Mouse (Mus musculus): ENCODE measurements at regions not wholly inside any gene's neighbourhood (a gene's known extent, or its start where the extent isn't known, plus 50 kb on each side); places are given as distances from the start of the nearest gene placed in this dataset.

GRCm38 (mm10) chr7:123849220-123849619 lies 133.4 kb upstream of the Hs3st4 start:
- H3K4me3 ChIP-seq (ENCODE audit: low read depth, low read length): no peak overlapping the region
- TF ChIP-seq CTCF (IDR thresholded peaks at IDR 0.05; ENCODE audit: low read depth, low read length) (no peak), POLR2A (IDR thresholded peaks at IDR 0.05; ENCODE audit: insufficient read depth, low read length) (no peak), EP300 (IDR thresholded peaks at IDR 0.05; ENCODE audit: insufficient read depth, low read depth, low read length) (no peak)
- H3K27ac ChIP-seq (ENCODE audit: insufficient read depth, low read length): no peak overlapping the region

GRCm38 (mm10) chr7:123850272-123851197 lies 132.1 kb upstream of the Hs3st4 start:
- Histone ChIP-seq H3K36me3 (ENCODE audit: control insufficient read depth, insufficient read depth, low read length, poor library complexity, severe bottlenecking) (no peaks in the 10 kb centered on the region), H3K9ac (ENCODE audit: low read depth, poor library complexity, severe bottlenecking) (no peak overlapping the region), H3K9me3 (replicated peaks; ENCODE audit: control insufficient read depth, insufficient read depth, low read length, poor library complexity, severe bottlenecking) (no peaks in the 10 kb centered on the region), H3K27ac (ENCODE audit: insufficient read depth, low read length) (no peak overlapping the region), H3K4me3 (ENCODE audit: low read depth, low read length) (no peak overlapping the region), H3K4me1 (ENCODE audit: control insufficient read depth, insufficient read depth, low read length) (no peaks in the 10 kb centered on the region), H3K27me3 (ENCODE audit: control insufficient read depth, insufficient read depth, low read length, poor library complexity, severe bottlenecking) (no peaks in the 10 kb centered on the region)
- TF ChIP-seq CTCF (IDR thresholded peaks at IDR 0.05; ENCODE audit: low read depth, low read length) (no peak), POLR2A (IDR thresholded peaks at IDR 0.05; ENCODE audit: insufficient read depth, low read length) (no peak), EP300 (IDR thresholded peaks at IDR 0.05; ENCODE audit: insufficient read depth, low read depth, low read length) (no peak)

More at GRCm38 (mm10) chr7:123849220-123849619, 133.4 kb upstream of the Hs3st4 start:
- Histone ChIP-seq H3K27me3 (ENCODE audit: control insufficient read depth, insufficient read depth, low read length, poor library complexity, severe bottlenecking) (no peaks in the 10 kb centered on the region), H3K9me3 (replicated peaks; ENCODE audit: control insufficient read depth, insufficient read depth, low read length, poor library complexity, severe bottlenecking) (no peaks in the 10 kb centered on the region), H3K36me3 (ENCODE audit: control insufficient read depth, insufficient read depth, low read length, poor library complexity, severe bottlenecking) (no peaks in the 10 kb centered on the region), H3K9ac (ENCODE audit: low read depth, poor library complexity, severe bottlenecking) (no peak overlapping the region), H3K4me1 (ENCODE audit: control insufficient read depth, insufficient read depth, low read length) (no peaks in the 10 kb centered on the region)

DNA sequence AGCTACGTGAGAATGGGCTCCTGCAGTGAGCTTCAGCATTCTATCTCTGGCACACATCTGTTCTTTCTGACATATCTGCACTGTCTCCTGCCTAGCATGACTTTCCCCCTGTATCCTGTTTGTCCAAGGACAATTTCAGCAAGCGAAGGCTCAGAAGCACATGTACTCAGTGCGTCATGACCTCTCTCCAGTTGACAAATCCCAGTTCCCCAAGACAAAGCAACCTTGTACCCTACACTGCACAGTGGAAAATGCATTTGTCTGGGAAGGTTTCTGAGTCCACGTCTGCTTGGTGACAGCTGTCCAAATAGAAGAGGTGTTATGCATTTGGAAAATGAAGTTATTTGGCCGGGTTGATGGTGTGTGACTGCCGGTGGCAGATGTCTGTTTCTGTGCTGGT lies 125.1 kb upstream of the Hs3st4 start:
- Histone ChIP-seq H3K36me3 (ENCODE audit: control insufficient read depth, insufficient read depth, low read length, poor library complexity, severe bottlenecking) (no peaks in the 10 kb centered on the region), H3K27me3 (ENCODE audit: control insufficient read depth, insufficient read depth, low read length, poor library complexity, severe bottlenecking) (no peaks in the 10 kb centered on the region), H3K4me3 (ENCODE audit: low read depth, low read length) (no peak overlapping the region), H3K27ac (ENCODE audit: insufficient read depth, low read length) (no peak overlapping the region), H3K9me3 (replicated peaks; ENCODE audit: control insufficient read depth, insufficient read depth, low read length, poor library complexity, severe bottlenecking) (no peaks in the 10 kb centered on the region), H3K9ac (ENCODE audit: low read depth, poor library complexity, severe bottlenecking) (no peak overlapping the region), H3K4me1 (ENCODE audit: control insufficient read depth, insufficient read depth, low read length) (no peaks in the 10 kb centered on the region)
- TF ChIP-seq CTCF (IDR thresholded peaks at IDR 0.05; ENCODE audit: low read depth, low read length): no peak
- no peak for TF ChIP-seq POLR2A (IDR thresholded peaks at IDR 0.05; ENCODE audit: insufficient read depth, low read length)
- no peak for TF ChIP-seq EP300 (IDR thresholded peaks at IDR 0.05; ENCODE audit: insufficient read depth, low read depth, low read length)

DNA sequence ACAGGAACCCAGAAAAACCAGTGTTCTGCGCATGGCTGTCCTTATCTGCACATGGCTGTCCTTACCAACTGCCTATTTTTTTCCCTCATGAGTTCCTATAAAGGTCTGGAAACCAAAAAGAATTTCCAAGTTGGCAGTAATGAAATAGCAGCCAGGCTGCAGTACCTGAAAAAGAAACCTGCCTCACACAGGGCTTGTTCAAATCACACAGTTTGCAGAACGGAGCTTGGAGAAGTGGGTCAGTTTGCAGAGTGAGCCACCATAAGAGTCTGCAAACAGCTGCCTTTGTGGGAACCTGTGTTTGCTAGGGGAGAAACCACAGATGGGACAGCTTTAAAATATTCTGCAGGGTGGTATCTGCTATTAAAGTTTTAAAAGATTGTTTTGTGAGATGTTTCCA lies 121.0 kb upstream of the Hs3st4 start:
- no peak overlapping the region for H3K4me3 ChIP-seq (ENCODE audit: low read depth, low read length)
- H3K27ac ChIP-seq (ENCODE audit: insufficient read depth, low read length): no peak overlapping the region
- no peaks in the 10 kb centered on the region for H3K27me3 ChIP-seq (ENCODE audit: control insufficient read depth, insufficient read depth, low read length, poor library complexity, severe bottlenecking)
- TF ChIP-seq EP300 (IDR thresholded peaks at IDR 0.05; ENCODE audit: insufficient read depth, low read depth, low read length) (no peak), POLR2A (IDR thresholded peaks at IDR 0.05; ENCODE audit: insufficient read depth, low read length) (no peak), CTCF (IDR thresholded peaks at IDR 0.05; ENCODE audit: low read depth, low read length) (no peak)
- no peaks in the 10 kb centered on the region for H3K9me3 ChIP-seq (replicated peaks; ENCODE audit: control insufficient read depth, insufficient read depth, low read length, poor library complexity, severe bottlenecking)
- no peaks in the 10 kb centered on the region for H3K4me1 ChIP-seq (ENCODE audit: control insufficient read depth, insufficient read depth, low read length)
- no peaks in the 10 kb centered on the region for H3K36me3 ChIP-seq (ENCODE audit: control insufficient read depth, insufficient read depth, low read length, poor library complexity, severe bottlenecking)
- no peak overlapping the region for H3K9ac ChIP-seq (ENCODE audit: low read depth, poor library complexity, severe bottlenecking)

GRCm38 (mm10) chr7:123896759-123897444 lies 85.8 kb upstream of the Hs3st4 start:
- H3K9ac ChIP-seq (ENCODE audit: low read depth, poor library complexity, severe bottlenecking): no peak overlapping the region
- H3K4me3 ChIP-seq (ENCODE audit: low read depth, low read length): no peak overlapping the region
- no peaks in the 10 kb centered on the region for H3K27me3 ChIP-seq (ENCODE audit: control insufficient read depth, insufficient read depth, low read length, poor library complexity, severe bottlenecking)
- no peaks in the 10 kb centered on the region for H3K9me3 ChIP-seq (replicated peaks; ENCODE audit: control insufficient read depth, insufficient read depth, low read length, poor library complexity, severe bottlenecking)
- no peak overlapping the region for H3K27ac ChIP-seq (ENCODE audit: insufficient read depth, low read length)
- no peaks in the 10 kb centered on the region for H3K36me3 ChIP-seq (ENCODE audit: control insufficient read depth, insufficient read depth, low read length, poor library complexity, severe bottlenecking)
- TF ChIP-seq POLR2A (IDR thresholded peaks at IDR 0.05; ENCODE audit: insufficient read depth, low read length): no peak
- no peak for TF ChIP-seq CTCF (IDR thresholded peaks at IDR 0.05; ENCODE audit: low read depth, low read length)
- TF ChIP-seq EP300 (IDR thresholded peaks at IDR 0.05; ENCODE audit: insufficient read depth, low read depth, low read length): no peak
- no peaks in the 10 kb centered on the region for H3K4me1 ChIP-seq (ENCODE audit: control insufficient read depth, insufficient read depth, low read length)
